Comparison of ENCODE assay signal across 16 mouse cellular contexts in the genomic region with DNA sequence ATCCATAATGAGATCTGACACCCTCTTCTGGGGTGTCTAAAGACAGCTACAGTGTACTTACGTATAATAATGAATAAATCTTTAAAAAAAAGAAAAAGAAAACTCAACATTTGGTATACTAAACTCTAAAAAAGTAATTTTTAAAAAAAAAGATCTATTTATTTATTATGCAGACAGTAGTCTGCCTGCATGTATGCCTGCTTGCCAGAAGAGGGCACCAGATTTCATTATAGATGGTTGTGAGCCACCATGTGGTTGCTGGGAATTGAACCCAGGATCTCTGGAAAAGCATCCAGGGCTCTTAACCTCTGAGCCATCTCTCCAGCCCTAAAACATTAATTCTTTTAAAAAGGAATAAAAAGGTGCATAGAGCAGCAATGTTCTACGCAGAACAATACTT. TPM values are rescaled to one million over a fixed set of nuclear protein-coding genes. Genes with fewer than 3 reads are reported as not detected.
"Had no signal": no experiment of that assay in that cellular context is flagged by ENCODE, and none has a peak within 500 bp of the region (broad histone marks: within the 10 kb centered on the region; RNA-seq: fewer than 3 reads in every experiment).

No protein-coding gene starts in this region.

RNA-seq across cellular contexts. Expression of a gene that starts 2.2 kb away (rescaled TPM):
- total RNA-seq: megakaryocyte, adult 5-6 weeks; monocyte, adult 5-6 weeks; neutrophil, adult 5-6 weeks had no signal
- polyA plus RNA-seq: macrophage had no signal

RNA-seq across cellular contexts. Expression of a gene that starts 2.4 kb away (rescaled TPM):
- total RNA-seq: layer of hippocampus, adult 18-20 months; layer of hippocampus, postnatal 25 days; left cerebral cortex, adult 18-20 months; left cerebral cortex, postnatal 10 days; left cerebral cortex, postnatal 36 days; liver, adult 2 months; megakaryocyte, adult 5-6 weeks; monocyte, adult 5-6 weeks; neutrophil, adult 5-6 weeks had no signal
- polyA plus RNA-seq: limb, embryonic 11.5 days; liver, adult 2 months; liver, embryonic 13.5 days; lung, embryonic 16.5 days; macrophage; midbrain, embryonic 12.5 days; midbrain, embryonic 15.5 days; urinary bladder, adult 2 months had no signal
